8 mouse cellular contexts compared by ENCODE assay signal in genomic region chr1:64736681-64737501, GRCm38 (mm10). TPM values are rescaled to one million over a fixed set of nuclear protein-coding genes. Genes with fewer than 3 reads are reported as not detected.
DNase-seq lines count a peak whose midpoint lies in the region; ATAC-seq and TF ChIP-seq lines count a peak whose summit lies in the region.

No protein-coding gene starts in this region.

- peaks cover 35% of the 10 kb centered on the region for H3K27me3 ChIP-seq in forebrain, postnatal 0 days (ENCODE audit: insufficient read depth, low read length)
- peaks cover 62% of the 10 kb centered on the region for H3K27me3 ChIP-seq in limb, embryonic 12.5 days
- peaks cover 52% of the 10 kb centered on the region for H3K27me3 ChIP-seq in neural tube, embryonic 12.5 days (replicated peaks)

- H3K4me3 ChIP-seq in forebrain, postnatal 0 days (ENCODE audit: low read depth, low read length) = peak overlapping the region; percentile 65
- H3K4me3 ChIP-seq in limb, embryonic 12.5 days (replicated peaks) = peak overlapping the region; percentile 62
- peak overlapping the region; percentile 60 for H3K4me3 ChIP-seq in neural tube, embryonic 12.5 days

- no peak for TF ChIP-seq CTCF in forebrain, postnatal 0 days (IDR thresholded peaks at IDR 0.05; ENCODE audit: low read depth)

- no peak overlapping the region for H3K27ac ChIP-seq in forebrain, postnatal 0 days (ENCODE audit: low read depth, low read length)
- no peak overlapping the region for H3K27ac ChIP-seq in limb, embryonic 12.5 days
- H3K27ac ChIP-seq in neural tube, embryonic 12.5 days = no peak overlapping the region

- DNase-seq in heart, adult 11 months = peak; percentile 95
- DNase-seq in heart, postnatal 4 days = no peak
- DNase-seq in CD4-positive, CD25-positive, alpha-beta regulatory T cell, adult 2 months (ENCODE audit: low read depth, low spot score) = peak; percentile 49
- peak; percentile 48 for DNase-seq in c-Kit-positive CD71-positive TER-119-positive erythroid progenitor cells, embryonic 14.5 days (ENCODE audit: low spot score)
- peak; percentile 30 for DNase-seq in forebrain, postnatal 0 days
- no peak for DNase-seq in ovary, postnatal 14 days (ENCODE audit: low spot score)

- peak; percentile 2; the same call in 1 of the 2 replicates for ATAC-seq in forebrain, postnatal 0 days
- no peak for ATAC-seq in limb, embryonic 12.5 days (ENCODE audit: insufficient number of reproducible peaks, insufficient read depth, low FRiP score, low TSS enrichment, low read depth)
- ATAC-seq in neural tube, embryonic 12.5 days (ENCODE audit: low FRiP score, low read depth) = no peak; the same call in 1 of the 2 replicates

- no peaks in the 10 kb centered on the region for H3K9me3 ChIP-seq in forebrain, postnatal 0 days (ENCODE audit: low read length)
- no peaks in the 10 kb centered on the region for H3K9me3 ChIP-seq in limb, embryonic 12.5 days
- no peaks in the 10 kb centered on the region for H3K9me3 ChIP-seq in neural tube, embryonic 12.5 days

- H3K4me2 ChIP-seq in forebrain, postnatal 0 days (ENCODE audit: low read depth) = peak overlapping the region; percentile 92
- H3K4me2 ChIP-seq in limb, embryonic 12.5 days = peak overlapping the region; percentile 93
- peak overlapping the region; percentile 98 for H3K4me2 ChIP-seq in neural tube, embryonic 12.5 days (replicated peaks)

- peaks cover 28% of the 10 kb centered on the region for H3K4me1 ChIP-seq in forebrain, postnatal 0 days (ENCODE audit: insufficient read depth)
- peaks cover 40% of the 10 kb centered on the region for H3K4me1 ChIP-seq in limb, embryonic 12.5 days (replicated peaks)
- peaks cover 38% of the 10 kb centered on the region for H3K4me1 ChIP-seq in neural tube, embryonic 12.5 days

- WGBS in forebrain, postnatal 0 days = 1% methylated on average over 55 of the region's 56 CpGs
- under 1% methylated on average over 55 of the region's 56 CpGs for WGBS in limb, embryonic 12.5 days
- WGBS in neural tube, embryonic 12.5 days = under 1% methylated on average over 56 of the region's 56 CpGs

- peak overlapping the region; percentile 39 for H3K9ac ChIP-seq in forebrain, postnatal 0 days
- H3K9ac ChIP-seq in limb, embryonic 12.5 days (replicated peaks) = peak overlapping the region; percentile 65
- H3K9ac ChIP-seq in neural tube, embryonic 12.5 days = peak overlapping the region; percentile 60

- H3K36me3 ChIP-seq in forebrain, postnatal 0 days (ENCODE audit: insufficient read depth) = no peaks in the 10 kb centered on the region
- H3K36me3 ChIP-seq in limb, embryonic 12.5 days = no peaks in the 10 kb centered on the region
- no peaks in the 10 kb centered on the region for H3K36me3 ChIP-seq in neural tube, embryonic 12.5 days

RNA-seq across cellular contexts. Expression of gene Fzd5, which starts 0.7 kb away (rescaled TPM):
- total RNA-seq in heart, postnatal 4 days (2021) = 10 to 100 TPM in 1 of 2 experiments, 1 to 10 TPM in 1; 9.5 to 10.6 TPM
- 1.6 and 4.7 TPM in 2 replicates for total RNA-seq in forebrain, postnatal 0 days (2014; rRNA removed)
- 0.21 and 0.35 TPM in 2 replicates for polyA plus RNA-seq in forebrain, postnatal 0 days (2015; fragmentation: Nextera tagmentation; extraction: Ambion mirVana)
- polyA plus RNA-seq in limb, embryonic 12.5 days (2016; fragmentation: Nextera tagmentation; extraction: Ambion mirVana) = 0.88 and 1.2 TPM in 2 replicates
- 0.27 and 0.28 TPM in 2 replicates for polyA plus RNA-seq in neural tube, embryonic 12.5 days (2016; fragmentation: Nextera tagmentation; extraction: Ambion mirVana)

RNA-seq across cellular contexts. Expression of gene Ccnyl1, which starts 46.6 kb away (rescaled TPM):
- total RNA-seq in heart, postnatal 4 days (2021) = 10 to 100 TPM; 31.0 to 33.2 TPM
- 20.3 and 24.7 TPM in 2 replicates for total RNA-seq in forebrain, postnatal 0 days (2014; rRNA removed)
- 3.1 and 3.4 TPM in 2 replicates for polyA plus RNA-seq in forebrain, postnatal 0 days (2015; fragmentation: Nextera tagmentation; extraction: Ambion mirVana)
- polyA plus RNA-seq in limb, embryonic 12.5 days (2016; fragmentation: Nextera tagmentation; extraction: Ambion mirVana) = 7.4 and 7.8 TPM in 2 replicates
- polyA plus RNA-seq in neural tube, embryonic 12.5 days (2016; fragmentation: Nextera tagmentation; extraction: Ambion mirVana) = 6.3 and 7.3 TPM in 2 replicates

Comparison
In these comparisons a context has a peak if more than half of its experiments do, and no peak if none do; other contexts are left out.
1. DNase-seq: peak in heart, adult 11 months (single experiment), CD4-positive, CD25-positive, alpha-beta regulatory T cell, adult 2 months (single experiment), c-Kit-positive CD71-positive TER-119-positive erythroid progenitor cells, embryonic 14.5 days (single experiment) and forebrain, postnatal 0 days (single experiment); none in heart, postnatal 4 days (single experiment) and ovary, postnatal 14 days (single experiment).
2. Peak in every context shown above with its lines, with median percentiles within 50 percentile points of each other: H3K4me2 ChIP-seq, H3K4me3 ChIP-seq and H3K9ac ChIP-seq.